Comparison of ENCODE assay signal across 8 mouse cellular contexts in the genomic region with DNA sequence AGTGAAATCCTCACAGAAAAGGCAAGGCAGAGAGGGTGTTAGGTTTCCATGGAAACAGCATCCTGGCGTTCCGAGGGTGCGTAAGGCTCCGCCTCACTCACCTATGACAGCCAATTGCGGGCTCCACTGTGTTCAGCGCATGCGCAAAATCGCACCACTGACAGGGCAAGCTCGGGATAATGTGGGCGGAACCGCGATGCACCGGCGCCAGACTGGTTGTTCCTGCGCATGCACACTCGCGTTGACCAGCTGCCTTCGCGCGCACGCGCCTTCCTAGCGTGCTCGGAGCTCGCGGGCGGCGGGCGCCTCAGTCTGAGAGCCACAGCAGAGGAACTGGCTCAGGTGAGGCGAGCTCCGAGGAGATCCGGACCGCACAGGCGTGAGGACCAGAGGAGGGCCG. TPM values are rescaled to one million over a fixed set of nuclear protein-coding genes. Genes with fewer than 3 reads are reported as not detected.
DNase-seq lines count a peak whose midpoint lies in the region; ATAC-seq lines count a peak whose summit lies in the region.

A gene (plus strand): TSS at position 200 of the 400 bp plus-strand sequence.

- peak; percentile 100 for DNase-seq in CD4-positive, CD25-positive, alpha-beta regulatory T cell, adult 2 months (ENCODE audit: low read depth, low spot score)
- peak; percentile 76 for DNase-seq in fat pad, adult 2 months (ENCODE audit: extremely low read depth, low read depth, low spot score)
- peak; percentile 98 for DNase-seq in kidney, postnatal 10 days
- peak; percentile 96 to 97 for DNase-seq in natural killer cell, adult 2 months (ENCODE audit: low spot score in 2 of 2)

- no peaks in the 10 kb centered on the region for H3K27me3 ChIP-seq in heart, embryonic 13.5 days (replicated peaks)
- H3K27me3 ChIP-seq in liver, embryonic 12.5 days (replicated peaks), result peaks cover 7% of the 10 kb centered on the region; the same call in 1 of the 2 replicates
- H3K27me3 ChIP-seq in stomach, embryonic 15.5 days (replicated peaks), result no peaks in the 10 kb centered on the region

- H3K9me3 ChIP-seq in heart, embryonic 13.5 days, result no peaks in the 10 kb centered on the region
- H3K9me3 ChIP-seq in liver, embryonic 12.5 days (replicated peaks), result no peaks in the 10 kb centered on the region
- no peaks in the 10 kb centered on the region for H3K9me3 ChIP-seq in stomach, embryonic 15.5 days

- peak within 1 kb of the TSS; percentile 78 for H3K4me2 ChIP-seq in heart, embryonic 13.5 days
- H3K4me2 ChIP-seq in liver, embryonic 12.5 days, result peak within 1 kb of the TSS; percentile 91
- peak within 1 kb of the TSS; percentile 78 for H3K4me2 ChIP-seq in stomach, embryonic 15.5 days

- peak within 1 kb of the TSS; percentile 62 for H3K4me3 ChIP-seq in brown adipose tissue, adult 24 weeks (ENCODE audit: insufficient read depth, low read depth, low read length)
- peak within 1 kb of the TSS; percentile 69 for H3K4me3 ChIP-seq in heart, embryonic 13.5 days
- H3K4me3 ChIP-seq in liver, embryonic 12.5 days, result peak within 1 kb of the TSS; percentile 72
- peak within 1 kb of the TSS; percentile 86 for H3K4me3 ChIP-seq in stomach, embryonic 15.5 days (replicated peaks)

- H3K9ac ChIP-seq in heart, embryonic 13.5 days, result peak within 1 kb of the TSS; percentile 93
- peak within 1 kb of the TSS; percentile 81 for H3K9ac ChIP-seq in liver, embryonic 12.5 days
- H3K9ac ChIP-seq in stomach, embryonic 15.5 days, result peak within 1 kb of the TSS; percentile 90

- H3K27ac ChIP-seq in brown adipose tissue, adult 24 weeks (replicated peaks; ENCODE audit: low read depth, low read length), result no peak within 1 kb of the TSS
- H3K27ac ChIP-seq in heart, embryonic 13.5 days (replicated peaks), result no peak within 1 kb of the TSS
- peak within 1 kb of the TSS; percentile 66 for H3K27ac ChIP-seq in liver, embryonic 12.5 days
- peak within 1 kb of the TSS; percentile 68 for H3K27ac ChIP-seq in stomach, embryonic 15.5 days

- peaks cover 22% of the 10 kb centered on the region for H3K36me3 ChIP-seq in heart, embryonic 13.5 days
- peaks cover 35% of the 10 kb centered on the region for H3K36me3 ChIP-seq in liver, embryonic 12.5 days
- H3K36me3 ChIP-seq in stomach, embryonic 15.5 days, result peaks cover 15% of the 10 kb centered on the region

- 0% methylated on average over 35 of the region's 35 CpGs for WGBS in heart, embryonic 13.5 days
- under 1% methylated on average over 35 of the region's 35 CpGs for WGBS in liver, embryonic 12.5 days (ENCODE audit: insufficient replicate concordance)
- under 1% methylated on average over 35 of the region's 35 CpGs for WGBS in stomach, embryonic 15.5 days

- H3K4me1 ChIP-seq in brown adipose tissue, adult 24 weeks (ENCODE audit: control insufficient read depth, insufficient read depth, insufficient read length, low read length), result peaks cover 2% of the 10 kb centered on the region; the same call in 1 of the 2 replicates
- H3K4me1 ChIP-seq in heart, embryonic 13.5 days, result peaks cover 12% of the 10 kb centered on the region
- H3K4me1 ChIP-seq in liver, embryonic 12.5 days, result peaks cover 27% of the 10 kb centered on the region
- peaks cover 9% of the 10 kb centered on the region for H3K4me1 ChIP-seq in stomach, embryonic 15.5 days

- ATAC-seq in heart, embryonic 13.5 days (ENCODE audit: extremely low read depth, insufficient number of reproducible peaks, low FRiP score, low TSS enrichment), result peak; percentile 85
- peak; percentile 93 for ATAC-seq in liver, embryonic 12.5 days
- peak; percentile 93 for ATAC-seq in stomach, embryonic 15.5 days (ENCODE audit: insufficient read depth, low FRiP score, low read depth)

RNA-seq across cellular contexts. Expression of the gene that starts here (rescaled TPM):
- polyA plus RNA-seq in brown adipose tissue, adult 24 weeks (2012; ENCODE audit: insufficient read depth, insufficient read length, missing spikeins), result 7.0 and 11.3 TPM in 2 replicates
- polyA plus RNA-seq in heart, embryonic 13.5 days (2015; fragmentation: Nextera tagmentation; extraction: Ambion mirVana), result 29.1 and 33.8 TPM in 2 replicates
- polyA plus RNA-seq in liver, embryonic 12.5 days (2016; fragmentation: Nextera tagmentation; extraction: Ambion mirVana), result 48.5 and 50.8 TPM in 2 replicates
- polyA plus RNA-seq in stomach, embryonic 15.5 days (2015; fragmentation: Nextera tagmentation; extraction: Ambion mirVana), result 56.9 and 57.9 TPM in 2 replicates

Comparison
In these comparisons a context has a peak if more than half of its experiments do, and no peak if none do; other contexts are left out.
1. H3K27ac ChIP-seq: peak in liver, embryonic 12.5 days (single experiment) and stomach, embryonic 15.5 days (single experiment); none in brown adipose tissue, adult 24 weeks (single experiment) and heart, embryonic 13.5 days (single experiment).
2. Peak in every context shown above with its lines, with median percentiles within 50 percentile points of each other: DNase-seq, H3K4me3 ChIP-seq, ATAC-seq, H3K4me2 ChIP-seq and H3K9ac ChIP-seq.